Mouse (Mus musculus) cortical plate, adult 2 months (tissue): ENCODE data around the gene Sfn.

Experiments used
- CTCF ChIP-seq: fragments of 200-500 bp; IDR thresholded peaks from 2 replicates; pipeline ENCODE4 v1.5.1; 2011; ENCODE audit warnings: mild to moderate bottlenecking, control low read depth, low read length; ENCODE audit not compliant: insufficient read depth; ENCODE audit errors: extremely low read depth
- POLR2A ChIP-seq: fragments of 200-500 bp; IDR thresholded peaks from 2 replicates; pipeline ENCODE4 v1.6.1; 2011; ENCODE audit warnings: mild to moderate bottlenecking, low read length, control low read depth; ENCODE audit not compliant: insufficient read depth; ENCODE audit errors: extremely low read depth

GRCm38 (mm10) chr4:133569291-133570065 lies 32.5 kb downstream of the Sfn start:
- TF ChIP-seq POLR2A (no peak), CTCF (no peak)
